Mouse (Mus musculus): ENCODE data around the gene Asic2. TPM values are rescaled to one million over a fixed set of nuclear protein-coding genes. Genes with fewer than 3 reads are reported as not detected.

The Asic2 gene
- total and polyA plus RNA-seq, 3 experiments: not detected

GRCm38 (mm10) chr11:81997085-81997484 is 28.8 kb upstream of the Asic2 start:
- Histone ChIP-seq H3K4me1 (ENCODE audit: control insufficient read depth in 1 of 2, insufficient read depth in 2 of 2, low read length in 2 of 2) (no peaks in the 10 kb centered on the region), H3K27me3 (ENCODE audit: control insufficient read depth in 1 of 2, insufficient read depth in 2 of 2, low read length in 2 of 2) (no peaks in the 10 kb centered on the region), H3K79me2 (ENCODE audit: control insufficient read depth, insufficient read depth, low read length, poor library complexity) (no peaks in the 10 kb centered on the region), H3K9ac (ENCODE audit: control insufficient read depth, low read depth, low read length, poor library complexity, severe bottlenecking) (no peak overlapping the region), H3K9me3 (replicated peaks; ENCODE audit: insufficient read depth, low read length) (no peaks in the 10 kb centered on the region; the same call in 1 of the 2 replicates), H3K27ac (ENCODE audit: control insufficient read depth, low read depth, low read length) (no peak overlapping the region), H3K36me3 (ENCODE audit: control insufficient read depth in 1 of 2, insufficient read depth in 2 of 2, low read length in 2 of 2) (no peaks in the 10 kb centered on the region), H3K4me3 (ENCODE audit: control insufficient read depth in 1 of 2, insufficient read depth in 1 of 2, low read depth in 2 of 2, low read length in 2 of 2) (no peak overlapping the region)
- no peak for DNase-seq (ENCODE audit: low read depth, low spot score)
- no peak for TF ChIP-seq MXI1 (IDR thresholded peaks at IDR 0.05; ENCODE audit: low read depth, low read length)
- TF ChIP-seq POLR2A (IDR thresholded peaks at IDR 0.05; ENCODE audit: control insufficient read depth in 1 of 2, insufficient read depth in 1 of 2, low read depth in 1 of 2, low read length in 2 of 2, poor library complexity in 1 of 2): no peak
- no peak for TF ChIP-seq ZNF384 (IDR thresholded peaks at IDR 0.05; ENCODE audit: low read depth, low read length)
- no peak for TF ChIP-seq MAFK (IDR thresholded peaks at IDR 0.05; ENCODE audit: borderline replicate concordance, low read depth, low read length)
- TF ChIP-seq BHLHE40 (IDR thresholded peaks at IDR 0.05; ENCODE audit: borderline replicate concordance, low read depth, low read length): no peak
- no peak for TF ChIP-seq EP300 (IDR thresholded peaks at IDR 0.05; ENCODE audit: low read depth in 1 of 2, low read length in 2 of 2)
- TF ChIP-seq CTCF (IDR thresholded peaks at IDR 0.05 in 2 of 3, conservative IDR thresholded peaks at IDR 0.05 in 1 of 3; ENCODE audit: control insufficient read depth in 1 of 3, insufficient read depth in 1 of 3, low read depth in 2 of 3, low read length in 3 of 3, poor library complexity in 1 of 3, severe bottlenecking in 1 of 3): no peak
- no peak for TF ChIP-seq RCOR1 (IDR thresholded peaks at IDR 0.05; ENCODE audit: low read depth, low read length)
- no peak for TF ChIP-seq USF2 (IDR thresholded peaks at IDR 0.05; ENCODE audit: borderline replicate concordance in 1 of 2, insufficient read depth in 1 of 2, low read depth in 1 of 2, low read length in 2 of 2)
- TF ChIP-seq MAZ (IDR thresholded peaks at IDR 0.05; ENCODE audit: low read depth, low read length): no peak
- TF ChIP-seq ELF1 (IDR thresholded peaks at IDR 0.05; ENCODE audit: low read depth, low read length): no peak
- TF ChIP-seq ZKSCAN1 (IDR thresholded peaks at IDR 0.05; ENCODE audit: low read depth, low read length): no peak
- no peak for TF ChIP-seq RAD21 (IDR thresholded peaks at IDR 0.05; ENCODE audit: low read depth, low read length)
- no peak for TF ChIP-seq CHD1 (IDR thresholded peaks at IDR 0.05; ENCODE audit: low read depth, low read length)
- no peak for TF ChIP-seq TBP (IDR thresholded peaks at IDR 0.05; ENCODE audit: low read depth, low read length)

- no peak overlapping the region for H3K27ac ChIP-seq (ENCODE audit: control insufficient read depth, low read depth, low read length)
- H3K4me1 ChIP-seq (ENCODE audit: control insufficient read depth in 1 of 2, insufficient read depth in 2 of 2, low read length in 2 of 2): no peaks in the 10 kb centered on the region
- no peaks in the 10 kb centered on the region for H3K27me3 ChIP-seq (ENCODE audit: control insufficient read depth in 1 of 2, insufficient read depth in 2 of 2, low read length in 2 of 2)
- no peaks in the 10 kb centered on the region for H3K79me2 ChIP-seq (ENCODE audit: control insufficient read depth, insufficient read depth, low read length, poor library complexity)
- no peaks in the 10 kb centered on the region; the same call in 1 of the 2 replicates for H3K9me3 ChIP-seq (replicated peaks; ENCODE audit: insufficient read depth, low read length)
- no peak overlapping the region for H3K4me3 ChIP-seq (ENCODE audit: control insufficient read depth in 1 of 2, insufficient read depth in 1 of 2, low read depth in 2 of 2, low read length in 2 of 2)
- H3K36me3 ChIP-seq (ENCODE audit: control insufficient read depth in 1 of 2, insufficient read depth in 2 of 2, low read length in 2 of 2): no peaks in the 10 kb centered on the region
- DNase-seq (ENCODE audit: low read depth, low spot score): peak; percentile 57
- H3K9ac ChIP-seq (ENCODE audit: control insufficient read depth, low read depth, low read length, poor library complexity, severe bottlenecking): no peak overlapping the region
- TF ChIP-seq GABPA (IDR thresholded peaks at IDR 0.05; ENCODE audit: low read depth, low read length) (no peak), MAX (IDR thresholded peaks at IDR 0.05; ENCODE audit: low read length) (no peak), MYB (IDR thresholded peaks at IDR 0.05; ENCODE audit: low read depth, low read length) (no peak), ETS1 (IDR thresholded peaks at IDR 0.05; ENCODE audit: low read depth, low read length) (no peak), TAL1 (IDR thresholded peaks at IDR 0.05; ENCODE audit: low read length) (no peak), CHD2 (IDR thresholded peaks at IDR 0.05; ENCODE audit: low read length) (no peak), MAZ (IDR thresholded peaks at IDR 0.05; ENCODE audit: low read depth, low read length) (no peak), ZC3H11A (IDR thresholded peaks at IDR 0.05; ENCODE audit: low read depth, low read length) (peak; percentile 54), NELFE (IDR thresholded peaks at IDR 0.05; ENCODE audit: low read depth, low read length) (no peak), RAD21 (IDR thresholded peaks at IDR 0.05; ENCODE audit: low read depth, low read length) (peak; percentile 69), POLR2A (IDR thresholded peaks at IDR 0.05; ENCODE audit: control insufficient read depth in 1 of 2, insufficient read depth in 1 of 2, low read depth in 1 of 2, low read length in 2 of 2, poor library complexity in 1 of 2) (no peak), USF2 (IDR thresholded peaks at IDR 0.05; ENCODE audit: borderline replicate concordance in 1 of 2, insufficient read depth in 1 of 2, low read depth in 1 of 2, low read length in 2 of 2) (no peak), CHD1 (IDR thresholded peaks at IDR 0.05; ENCODE audit: low read depth, low read length) (no peak), POLR2AphosphoS5 (IDR thresholded peaks at IDR 0.05; ENCODE audit: borderline replicate concordance, low read depth, low read length) (no peak), CTCF (IDR thresholded peaks at IDR 0.05 in 2 of 3, conservative IDR thresholded peaks at IDR 0.05 in 1 of 3; ENCODE audit: control insufficient read depth in 1 of 3, insufficient read depth in 1 of 3, low read depth in 2 of 3, low read length in 3 of 3, poor library complexity in 1 of 3, severe bottlenecking in 1 of 3) (peak in 2 of 3 experiments; percentile 75 to 93), ZMIZ1 (IDR thresholded peaks at IDR 0.05; ENCODE audit: low read depth, low read length) (no peak), UBTF (IDR thresholded peaks at IDR 0.05; ENCODE audit: borderline replicate concordance, insufficient read depth, low read depth, low read length) (no peak), EP300 (IDR thresholded peaks at IDR 0.05; ENCODE audit: low read depth in 1 of 2, low read length in 2 of 2) (no peak), SMC3 (IDR thresholded peaks at IDR 0.05; ENCODE audit: low read depth, low read length) (peak; percentile 89), E2F4 (IDR thresholded peaks at IDR 0.05; ENCODE audit: borderline replicate concordance, low read depth, low read length) (no peak), ZKSCAN1 (IDR thresholded peaks at IDR 0.05; ENCODE audit: low read depth, low read length) (no peak), KAT2A (conservative IDR thresholded peaks at IDR 0.05; ENCODE audit: low read depth, low read length) (no peak), MAFK (IDR thresholded peaks at IDR 0.05; ENCODE audit: borderline replicate concordance, low read depth, low read length) (no peak)
Measured at GRCm38 (mm10) chr11:81996172-81996841, 28.1 kb upstream of the Asic2 start.
